Mouse (Mus musculus): ENCODE measurements around the gene Elp4.

GRCm38 (mm10) chr2:105664996-105665395 is 239.4 kb downstream of the Elp4 start:
- TF ChIP-seq FLI1 (IDR thresholded peaks at IDR 0.05; ENCODE audit: low read length) (no peak), GATA1 (IDR thresholded peaks at IDR 0.05; ENCODE audit: borderline replicate concordance, low read length) (no peak)

Data from megakaryocyte, embryonic 14.5 days (primary cell).